Mouse (Mus musculus) heart, embryonic 10.5 days (tissue): Measurements from ENCODE around the gene Ddx39. TPM values are rescaled to one million over a fixed set of nuclear protein-coding genes. Genes with fewer than 3 reads are reported as not detected.

Experiments
- DNase-seq: peaks from one replicate; pipeline ENCODE4 v3.0.0-alpha.2; 2017; ENCODE audit warnings: low spot score
- H3K27ac ChIP-seq: fragments of 300-500 bp; sonication (generic); 2 replicates; pipeline ENCODE4 v1.5.1; 2016; ENCODE audit warnings: mild to moderate bottlenecking
- H3K27me3 ChIP-seq: fragments of 300-500 bp; sonication (generic); 2 replicates; pipeline ENCODE4 v1.6.1; 2016; ENCODE audit warnings: mild to moderate bottlenecking; ENCODE audit not compliant: poor library complexity, insufficient read depth, severe bottlenecking
- H3K36me3 ChIP-seq: fragments of 300-500 bp; sonication (generic); 2 replicates; pipeline ENCODE4 v1.6.1; 2016; ENCODE audit warnings: mild to moderate bottlenecking, moderate library complexity
- H3K4me1 ChIP-seq: fragments of 300-500 bp; sonication (generic); 2 replicates; pipeline ENCODE4 v1.6.1; 2016; ENCODE audit warnings: mild to moderate bottlenecking
- H3K4me3 ChIP-seq: fragments of 300-500 bp; sonication (generic); 2 replicates; pipeline ENCODE4 v1.5.1; 2016; ENCODE audit warnings: mild to moderate bottlenecking, moderate library complexity
- H3K9me3 ChIP-seq: fragments of 300-500 bp; sonication (generic); 2 replicates; pipeline ENCODE4 v1.6.1; 2016; ENCODE audit warnings: mild to moderate bottlenecking, moderate library complexity
- WGBS: fragments of 180-500 bp; shearing (Covaris S2); methylation state at CpG from one replicate; pipeline ENCODE4 v1.1.7; 2016; 5-methylcytosine and 5-hydroxymethylcytosine counted together
- polyA plus RNA-seq: library from polyadenylated mRNA; unstranded; fragments of >200 nt; fragmentation: Nextera tagmentation; extraction: Ambion mirVana; gene quantifications from 2 replicates; pipeline ENCODE4 v1.2.1, GENCODE M21; 2016

Ddx39 gene
- polyA plus RNA-seq, 1 experiment from 2014 or later: 253 TPM

DNA sequence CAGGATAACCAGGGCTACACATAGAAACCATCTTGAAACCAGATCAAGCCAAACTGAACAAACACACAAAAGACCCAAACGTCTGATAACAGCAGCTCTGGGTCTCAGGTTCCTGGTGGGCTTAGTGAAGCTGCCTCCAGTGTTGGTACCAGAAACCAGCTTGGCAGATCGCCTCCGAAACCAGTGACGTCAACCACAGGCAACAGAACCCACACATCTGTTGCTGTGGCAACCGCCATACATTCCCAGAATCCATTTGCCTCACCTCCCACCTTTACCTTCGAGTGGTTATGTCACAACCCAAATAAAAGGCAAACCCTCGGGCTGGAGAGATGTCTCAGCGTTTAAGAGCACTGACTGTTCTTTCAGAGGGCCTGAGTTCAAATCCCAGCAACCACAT, 7.4 kb upstream of the Ddx39 start:
- no peaks in the 10 kb centered on the region for H3K36me3 ChIP-seq
- peaks cover 5% of the 10 kb centered on the region; the same call in 1 of the 2 replicates for H3K4me1 ChIP-seq
- H3K27me3 ChIP-seq: no peaks in the 10 kb centered on the region
- WGBS: 69% methylated on average over 8 of the region's 8 CpGs
- no peak overlapping the region for H3K4me3 ChIP-seq
- DNase-seq: no peak
- H3K27ac ChIP-seq: no peak overlapping the region
- no peaks in the 10 kb centered on the region for H3K9me3 ChIP-seq

- no peak for DNase-seq
- 16% methylated on average over 8 of the region's 8 CpGs for WGBS
- peaks cover 10% of the 10 kb centered on the region for H3K36me3 ChIP-seq
- peak overlapping the region; percentile 99 for H3K27ac ChIP-seq
- peaks cover 16% of the 10 kb centered on the region for H3K4me1 ChIP-seq
- no peaks in the 10 kb centered on the region for H3K27me3 ChIP-seq
- H3K9me3 ChIP-seq: no peaks in the 10 kb centered on the region
- H3K4me3 ChIP-seq: peak overlapping the region; percentile 98
These were observed 324 bp upstream of the Ddx39 start for GRCm38 (mm10) chr8:83714676-83715030.

DNA sequence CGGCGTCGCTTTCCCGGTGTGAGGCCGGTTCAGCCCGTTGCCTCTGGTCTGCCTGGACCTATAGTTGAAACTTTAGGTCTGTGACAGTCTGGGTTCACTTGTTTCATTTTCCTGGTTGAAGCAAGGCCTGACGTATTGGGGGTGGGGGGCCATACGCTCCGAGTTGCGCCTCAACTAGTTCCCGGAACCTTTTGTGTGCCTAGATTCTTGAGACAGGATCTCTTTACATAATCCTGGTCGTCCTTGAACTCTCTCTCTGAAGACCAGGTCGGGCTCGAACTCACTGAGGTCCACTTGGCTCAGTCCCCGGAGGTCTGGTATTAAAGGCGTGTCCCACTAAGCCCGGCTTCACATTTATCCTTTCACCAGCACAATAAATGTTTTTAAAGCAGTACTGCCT, 794 bp downstream of the Ddx39 start:
- peak overlapping the region; percentile 99 for H3K27ac ChIP-seq
- H3K27me3 ChIP-seq: no peaks in the 10 kb centered on the region
- WGBS: under 1% methylated on average over 17 of the region's 17 CpGs
- peak overlapping the region; percentile 98 for H3K4me3 ChIP-seq
- peaks cover 16% of the 10 kb centered on the region for H3K4me1 ChIP-seq
- DNase-seq: no peak
- no peaks in the 10 kb centered on the region for H3K9me3 ChIP-seq
- H3K36me3 ChIP-seq: peaks cover 21% of the 10 kb centered on the region

- H3K4me3 ChIP-seq: peak overlapping the region; percentile 98
- H3K27ac ChIP-seq: peak overlapping the region; percentile 59
These were observed 1.6 kb downstream of the Ddx39 start for GRCm38 (mm10) chr8:83716563-83716962.

DNA sequence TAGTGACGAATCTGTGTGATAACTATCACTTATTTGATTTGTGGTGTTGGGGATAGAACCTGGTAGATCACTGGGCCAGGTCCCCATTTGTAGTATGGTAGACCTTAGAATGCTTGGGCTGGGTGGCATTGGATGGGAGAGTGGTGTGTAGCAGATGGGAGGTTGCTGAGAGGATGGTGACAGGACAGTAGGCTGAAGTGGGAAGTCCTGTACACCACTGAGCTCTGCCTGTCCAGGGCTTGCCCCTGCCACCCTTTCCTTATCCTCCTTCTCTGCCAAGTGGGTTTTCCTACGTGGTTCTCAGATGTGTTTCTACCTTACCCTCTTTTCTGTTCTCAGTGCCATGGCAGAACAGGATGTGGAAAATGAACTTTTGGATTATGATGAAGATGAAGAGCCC, 4.1 kb downstream of the Ddx39 start:
- Histone ChIP-seq H3K4me1 (peaks cover 16% of the 10 kb centered on the region), H3K4me3 (no peak overlapping the region), H3K9me3 (no peaks in the 10 kb centered on the region), H3K36me3 (peaks cover 54% of the 10 kb centered on the region), H3K27ac (no peak overlapping the region), H3K27me3 (no peaks in the 10 kb centered on the region)
- no peak for DNase-seq
- 95% methylated on average over 2 of the region's 2 CpGs for whole genome bisulfite sequencing

More at GRCm38 (mm10) chr8:83716563-83716962, 1.6 kb downstream of the Ddx39 start:
- no peak for DNase-seq
- Histone ChIP-seq H3K36me3 (peaks cover 29% of the 10 kb centered on the region), H3K27me3 (no peaks in the 10 kb centered on the region), H3K9me3 (no peaks in the 10 kb centered on the region), H3K4me1 (peaks cover 16% of the 10 kb centered on the region)
- 60% methylated on average over 2 of the region's 2 CpGs for WGBS

- WGBS: 88% methylated on average over 2 of the region's 2 CpGs
- no peak overlapping the region for H3K4me3 ChIP-seq
- peaks cover 60% of the 10 kb centered on the region for H3K36me3 ChIP-seq
- no peaks in the 10 kb centered on the region for H3K27me3 ChIP-seq
- H3K9me3 ChIP-seq: no peaks in the 10 kb centered on the region
- no peak overlapping the region for H3K27ac ChIP-seq
- no peak for DNase-seq
- peaks cover 16% of the 10 kb centered on the region for H3K4me1 ChIP-seq
These were observed 4.7 kb downstream of the Ddx39 start for GRCm38 (mm10) chr8:83719693-83720092.

DNA sequence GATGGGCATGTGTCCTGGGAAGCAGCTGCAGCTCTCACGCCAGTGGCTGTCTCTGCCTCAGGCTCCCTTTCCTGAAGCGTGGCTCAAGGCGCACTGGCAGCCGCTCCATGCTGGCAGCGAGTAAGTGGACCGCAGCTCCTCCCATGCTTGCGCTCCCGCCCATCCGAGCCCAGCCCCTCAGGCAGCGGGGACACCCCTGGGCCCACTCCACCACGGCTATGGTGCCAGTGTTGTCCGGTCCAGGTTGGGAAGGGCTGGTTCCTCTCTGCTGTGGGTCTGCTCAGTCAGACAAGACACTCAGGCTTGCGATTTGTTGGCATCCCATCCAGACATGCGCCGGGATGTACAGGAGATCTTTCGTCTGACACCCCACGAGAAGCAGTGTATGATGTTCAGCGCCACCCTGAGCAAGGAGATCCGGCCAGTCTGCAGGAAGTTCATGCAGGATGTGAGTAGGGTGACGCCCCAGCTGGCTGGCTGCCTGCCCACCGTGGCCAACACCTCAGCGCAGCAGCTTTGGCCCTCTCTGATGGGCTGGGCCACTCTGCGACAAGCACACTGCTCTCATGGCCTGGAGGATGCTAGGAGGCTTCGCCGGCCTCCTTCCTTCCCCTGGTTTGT, 6.5 kb downstream of the Ddx39 start:
- WGBS: 88% methylated on average over 25 of the region's 25 CpGs
- no peaks in the 10 kb centered on the region for H3K9me3 ChIP-seq
- H3K27ac ChIP-seq: no peak overlapping the region
- H3K4me3 ChIP-seq: no peak overlapping the region
- H3K36me3 ChIP-seq: peaks cover 74% of the 10 kb centered on the region
- no peak for DNase-seq
- H3K27me3 ChIP-seq: no peaks in the 10 kb centered on the region
- peaks cover 10% of the 10 kb centered on the region for H3K4me1 ChIP-seq

- H3K4me1 ChIP-seq: no peaks in the 10 kb centered on the region
- no peak overlapping the region for H3K4me3 ChIP-seq
- WGBS: 88% methylated on average over 12 of the region's 12 CpGs
- H3K27me3 ChIP-seq: no peaks in the 10 kb centered on the region
- DNase-seq: no peak
- no peak overlapping the region for H3K27ac ChIP-seq
- H3K9me3 ChIP-seq: no peaks in the 10 kb centered on the region
- H3K36me3 ChIP-seq: peaks cover 75% of the 10 kb centered on the region
These were observed 7.7 kb downstream of the Ddx39 start for GRCm38 (mm10) chr8:83722631-83723030.

- Histone ChIP-seq H3K9me3 (no peaks in the 10 kb centered on the region), H3K4me1 (no peaks in the 10 kb centered on the region), H3K27me3 (no peaks in the 10 kb centered on the region), H3K4me3 (no peak overlapping the region), H3K36me3 (peaks cover 84% of the 10 kb centered on the region), H3K27ac (no peak overlapping the region)
- no peak for DNase-seq
- WGBS: 85% methylated on average over 11 of the region's 11 CpGs
These were observed 8.6 kb downstream of the Ddx39 start for GRCm38 (mm10) chr8:83723447-83724083.

DNA sequence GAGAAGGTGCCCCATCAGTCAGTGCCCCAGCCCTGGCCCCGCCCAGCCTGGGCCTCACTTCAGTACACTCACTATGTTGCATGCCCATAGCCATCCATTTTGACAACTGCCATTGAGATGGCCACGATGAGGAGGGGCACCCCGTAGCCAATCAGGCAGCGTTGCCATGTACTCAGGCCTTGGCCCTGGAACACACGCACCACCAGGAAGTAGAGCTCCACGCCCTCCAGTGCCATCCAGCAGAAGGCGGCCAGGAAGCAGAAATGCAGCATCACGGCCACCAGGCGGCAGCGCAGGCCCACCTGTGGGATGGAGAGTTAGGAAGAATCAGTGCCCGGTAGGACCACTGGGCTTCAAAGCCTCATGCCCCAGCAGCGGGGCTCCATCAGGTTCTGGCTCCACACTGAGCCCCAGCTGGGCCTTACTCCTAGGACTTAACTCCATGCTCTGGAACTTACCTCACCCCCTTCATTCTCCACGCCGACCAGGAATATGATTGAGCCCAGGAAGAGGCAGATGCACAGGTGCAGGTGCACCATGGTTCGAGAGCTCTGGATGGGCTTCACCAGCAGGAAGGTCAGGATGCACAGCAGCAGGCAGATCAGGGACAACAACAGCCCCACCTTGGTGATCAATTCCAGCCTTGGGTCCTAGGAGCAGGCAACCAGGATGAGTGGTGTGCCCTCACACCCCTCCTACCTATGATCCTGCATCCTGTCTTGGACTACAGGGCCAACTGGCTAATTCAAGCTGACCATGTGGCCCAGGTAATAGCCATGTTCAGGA, 9.9 kb downstream of the Ddx39 start:
- WGBS: 59% methylated on average over 15 of the region's 15 CpGs

GRCm38 (mm10) chr8:83725521-83726102, 10.6 kb downstream of the Ddx39 start:
- H3K4me3 ChIP-seq: no peak overlapping the region
- H3K9me3 ChIP-seq: no peaks in the 10 kb centered on the region
- peaks cover 69% of the 10 kb centered on the region for H3K36me3 ChIP-seq
- WGBS: 87% methylated on average over 8 of the region's 8 CpGs
- H3K4me1 ChIP-seq: peaks cover 7% of the 10 kb centered on the region; the same call in 1 of the 2 replicates
- no peak for DNase-seq
- H3K27me3 ChIP-seq: no peaks in the 10 kb centered on the region
- H3K27ac ChIP-seq: no peak overlapping the region

More for the DNA sequence above, 9.9 kb downstream of the Ddx39 start:
- Histone ChIP-seq H3K27me3 (no peaks in the 10 kb centered on the region), H3K9me3 (no peaks in the 10 kb centered on the region), H3K4me1 (peaks cover 7% of the 10 kb centered on the region; the same call in 1 of the 2 replicates), H3K27ac (no peak overlapping the region), H3K36me3 (peaks cover 76% of the 10 kb centered on the region), H3K4me3 (no peak overlapping the region)
- DNase-seq: peak; percentile 88

GRCm38 (mm10) chr8:83729009-83729807, 14.2 kb downstream of the Ddx39 start:
- Histone ChIP-seq H3K27me3 (peaks cover 4% of the 10 kb centered on the region; the same call in 1 of the 2 replicates), H3K4me1 (peaks cover 7% of the 10 kb centered on the region; the same call in 1 of the 2 replicates), H3K9me3 (no peaks in the 10 kb centered on the region), H3K36me3 (peaks cover 42% of the 10 kb centered on the region), H3K4me3 (no peak overlapping the region), H3K27ac (no peak overlapping the region)
- 67% methylated on average over 11 of the region's 11 CpGs for WGBS
- no peak for DNase-seq
